Mouse (Mus musculus) T-helper 2 cell (primary cell): ENCODE measurements at regions not wholly inside any gene's neighbourhood (a gene's known extent, or its start where the extent isn't known, plus 50 kb on each side); places are given as distances from the start of the nearest gene placed in this dataset.

Experiments
- in situ Hi-C: fragments of 300-600 bp; cut with MboI, MseI; formaldehyde crosslinking; loops from one replicate; pipeline ENCODE4 v1.15.1; 2025; ENCODE audit warnings: high pct_unique_total_duplicates

DNA sequence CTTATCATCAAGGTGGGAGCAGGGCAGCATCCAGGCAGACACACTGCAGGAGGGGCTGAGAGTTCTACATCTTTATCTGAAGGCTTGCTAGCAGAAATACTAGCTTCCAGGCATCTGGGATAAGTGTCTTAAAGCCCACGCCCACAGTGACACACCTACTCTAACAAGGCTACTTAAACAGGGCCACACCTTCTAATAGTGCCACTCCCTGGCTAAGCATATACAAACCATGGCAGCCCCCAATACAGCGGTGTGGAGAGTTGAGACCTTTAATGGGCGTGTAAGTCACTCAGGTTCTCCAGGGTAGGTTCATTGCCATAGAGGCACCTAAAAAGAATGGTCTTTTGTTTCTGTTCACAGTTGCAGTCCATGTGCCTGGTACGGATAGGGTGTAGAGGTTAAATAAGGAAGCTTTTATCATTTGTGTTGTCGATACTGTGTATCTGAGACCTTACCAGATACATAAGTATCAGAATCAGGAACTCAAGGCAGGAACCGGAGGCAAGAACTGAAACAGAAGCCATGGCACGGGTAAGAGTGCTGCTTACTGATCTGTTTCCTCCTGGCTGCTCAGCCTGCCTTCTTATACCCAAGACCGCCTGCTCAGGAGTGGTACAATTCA lies 69.0 kb upstream of the Atrnl1 start:
- in situ Hi-C loops, result loop anchor here (5.0 kb wide), 1 partner anchor 50 kb away; no protein-coding TSS in a partner anchor

DNA sequence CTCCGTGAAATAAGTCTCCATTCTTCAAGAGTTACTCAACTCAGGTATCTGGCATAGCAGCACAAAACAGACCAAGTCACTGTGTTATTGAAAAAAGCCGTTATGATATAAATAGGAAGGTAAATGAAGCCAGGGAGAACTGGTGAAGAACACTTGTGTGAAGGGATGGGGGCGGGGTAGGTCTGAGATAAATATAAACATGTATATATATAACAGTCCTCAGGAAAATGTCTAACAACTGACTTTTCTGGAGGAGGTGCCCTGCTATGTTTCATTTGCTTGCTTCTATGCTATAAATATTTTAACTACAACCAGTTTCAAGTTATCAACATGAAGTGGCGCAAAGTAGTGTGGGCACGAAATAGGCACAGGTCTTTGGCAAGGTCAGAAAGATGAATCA lies 68.3 kb upstream of the Atrnl1 start:
- in situ Hi-C loops, result loop anchor here (5.0 kb wide), 1 partner anchor 50 kb away; no protein-coding TSS in a partner anchor

DNA sequence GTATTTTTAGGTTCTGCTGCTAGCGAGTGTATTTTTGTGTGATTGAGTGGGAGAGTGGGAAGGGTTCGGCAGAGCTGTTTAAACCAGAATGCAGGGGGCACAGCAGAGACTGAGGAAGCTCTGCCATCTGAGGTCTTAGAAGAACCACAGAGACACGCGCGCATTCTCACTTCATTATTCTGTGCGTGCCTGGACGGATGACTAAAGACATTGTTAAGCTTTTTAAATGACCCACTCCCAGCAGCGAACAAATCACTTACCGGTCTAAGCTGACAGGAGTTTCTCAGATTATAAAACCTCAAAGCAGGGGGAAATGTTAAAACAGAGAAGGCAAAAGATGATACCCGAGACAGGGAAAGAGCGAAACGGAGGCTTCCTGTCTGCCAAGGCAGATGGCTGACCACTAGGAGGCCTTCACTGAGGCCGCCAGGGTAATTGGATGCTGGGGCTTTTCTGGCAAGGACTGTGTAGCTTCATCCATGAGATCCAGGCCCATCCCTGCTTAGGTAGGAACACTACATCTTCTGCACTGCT lies 67.1 kb upstream of the Atrnl1 start:
- in situ Hi-C loops, result loop anchor here (5.0 kb wide), 1 partner anchor 51 kb away; no protein-coding TSS in a partner anchor

DNA sequence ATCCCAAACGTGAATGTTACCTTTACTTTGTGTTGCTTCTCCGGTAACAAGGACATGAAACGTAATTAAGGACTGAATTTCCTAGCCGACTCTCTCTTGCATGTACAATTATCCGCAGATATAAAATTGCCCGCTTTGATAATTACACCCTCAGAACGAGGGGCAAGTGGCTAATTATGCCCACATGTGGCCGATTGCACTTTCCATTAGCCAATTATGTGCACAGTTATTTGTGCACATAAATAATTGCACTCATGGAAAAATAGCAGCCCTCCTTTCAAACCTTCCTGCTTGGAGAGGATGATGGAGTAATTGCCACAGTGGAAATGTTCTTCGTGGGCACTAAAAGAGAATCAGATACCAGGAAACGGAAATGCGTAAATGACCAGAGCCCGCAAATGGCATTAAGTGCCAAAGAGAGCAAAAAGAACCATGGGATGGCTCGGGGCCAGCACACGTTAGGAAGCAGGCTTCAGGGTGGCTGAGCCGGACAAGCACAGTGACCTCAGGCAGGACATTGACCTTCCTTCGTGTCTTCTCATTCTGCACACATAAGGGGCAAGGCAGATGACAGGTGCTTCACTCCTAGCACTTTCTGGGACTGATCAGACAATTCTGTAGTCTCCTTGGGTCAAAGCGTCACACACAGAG lies 66.5 kb upstream of the Atrnl1 start:
- in situ Hi-C loops, result loop anchor here (5.0 kb wide), 1 partner anchor 52 kb away; no protein-coding TSS in a partner anchor

DNA sequence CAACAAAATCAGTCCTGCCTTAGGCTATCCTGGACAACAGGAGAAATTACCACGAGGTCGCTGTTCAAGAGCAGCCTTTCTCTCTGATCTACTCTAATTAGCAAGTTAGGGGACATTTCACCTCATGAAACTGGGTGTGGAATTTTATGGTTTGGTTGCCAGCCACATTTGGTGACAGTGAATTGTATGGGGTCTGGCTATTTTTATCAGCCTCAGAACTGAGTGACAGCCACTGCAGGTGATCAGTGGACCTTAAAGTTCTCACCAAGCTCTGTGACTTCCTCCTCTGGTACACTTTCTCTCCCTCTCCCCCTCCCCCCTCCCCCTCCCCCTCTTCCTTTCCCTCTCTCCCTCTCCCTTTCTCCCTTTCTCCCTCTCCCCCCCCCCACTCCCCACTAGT lies 65.8 kb upstream of the Atrnl1 start:
- in situ Hi-C loops, result no loop called here

DNA sequence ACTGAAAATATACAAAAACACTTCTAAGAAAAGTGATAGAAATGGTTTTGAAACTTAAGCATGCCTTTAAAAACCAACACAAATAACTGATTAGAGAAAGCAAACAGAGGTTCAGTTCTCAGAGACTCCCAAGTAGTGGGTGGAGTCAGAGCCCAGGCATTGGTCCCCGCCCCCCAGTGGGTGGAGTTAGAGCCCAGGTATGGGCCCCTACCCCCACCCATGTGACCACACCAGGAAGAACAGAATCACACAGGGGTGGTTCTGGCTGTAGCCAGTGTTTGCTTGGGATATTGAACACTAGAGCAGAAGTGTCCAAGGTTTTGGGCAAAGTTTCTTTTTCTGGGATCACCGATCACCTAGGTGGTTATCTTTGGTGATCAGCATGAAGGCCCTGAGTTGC lies 64.8 kb upstream of the Atrnl1 start:
- in situ Hi-C loops, result no loop called here

DNA sequence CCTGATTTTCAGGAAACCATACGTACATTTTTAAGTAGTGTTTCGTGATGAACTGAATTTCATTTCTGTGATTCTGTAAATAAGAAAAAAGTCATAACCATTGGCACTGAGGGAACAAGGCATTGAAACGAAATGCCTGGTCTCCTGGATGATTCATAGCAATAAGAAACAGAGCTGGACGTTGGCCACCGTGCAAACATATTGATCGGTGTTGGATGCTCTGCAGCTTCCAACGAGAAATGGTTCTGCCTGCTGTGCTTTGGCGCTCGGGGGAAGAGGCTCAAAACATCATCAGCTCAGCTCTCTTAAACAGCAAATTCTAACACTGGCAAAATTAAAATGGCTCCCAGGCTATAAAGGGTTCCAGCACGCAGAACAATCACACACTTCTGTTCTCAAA lies 64.3 kb upstream of the Atrnl1 start:
- in situ Hi-C loops, result no loop called here

DNA sequence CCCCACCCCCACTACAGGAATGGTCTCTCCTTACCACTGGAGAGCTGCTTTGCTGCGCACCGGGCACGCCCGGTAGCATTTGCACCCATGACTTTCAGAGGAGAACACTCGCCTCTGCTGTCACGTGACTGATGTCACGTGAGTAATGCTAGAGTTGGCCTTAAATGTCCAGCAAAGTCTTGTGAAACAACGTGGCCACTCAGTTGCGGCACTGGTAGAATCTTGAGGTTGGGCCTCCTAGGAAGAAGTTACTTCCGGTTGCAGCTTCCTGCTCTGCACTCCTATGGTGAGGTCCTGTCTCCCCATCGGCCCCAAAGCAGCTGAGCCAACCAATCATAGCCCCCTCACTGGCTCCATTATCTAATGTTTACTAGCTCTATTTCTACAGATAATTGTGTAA lies 62.7 kb upstream of the Atrnl1 start:
- in situ Hi-C loops, result no loop called here

DNA sequence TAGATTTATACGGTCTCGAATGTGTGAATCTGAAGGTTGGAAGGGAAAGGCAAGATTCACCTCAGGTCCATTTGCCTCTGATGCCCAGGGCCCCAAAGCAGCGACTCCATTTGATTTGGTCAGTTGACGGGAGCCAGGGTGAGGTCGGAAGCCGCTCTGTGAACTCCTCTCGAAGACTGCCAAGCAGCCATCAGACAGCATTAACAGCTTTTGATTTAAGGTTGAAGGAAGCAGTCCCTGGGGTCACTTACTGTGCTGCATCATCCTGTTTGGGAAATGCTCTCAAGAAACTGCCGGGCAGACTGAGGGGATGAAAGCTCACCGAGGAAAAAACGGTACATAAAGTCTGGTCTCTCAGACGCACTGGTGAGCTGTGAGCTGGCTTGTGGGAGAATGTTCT lies 62.2 kb upstream of the Atrnl1 start:
- in situ Hi-C loops, result no loop called here

DNA sequence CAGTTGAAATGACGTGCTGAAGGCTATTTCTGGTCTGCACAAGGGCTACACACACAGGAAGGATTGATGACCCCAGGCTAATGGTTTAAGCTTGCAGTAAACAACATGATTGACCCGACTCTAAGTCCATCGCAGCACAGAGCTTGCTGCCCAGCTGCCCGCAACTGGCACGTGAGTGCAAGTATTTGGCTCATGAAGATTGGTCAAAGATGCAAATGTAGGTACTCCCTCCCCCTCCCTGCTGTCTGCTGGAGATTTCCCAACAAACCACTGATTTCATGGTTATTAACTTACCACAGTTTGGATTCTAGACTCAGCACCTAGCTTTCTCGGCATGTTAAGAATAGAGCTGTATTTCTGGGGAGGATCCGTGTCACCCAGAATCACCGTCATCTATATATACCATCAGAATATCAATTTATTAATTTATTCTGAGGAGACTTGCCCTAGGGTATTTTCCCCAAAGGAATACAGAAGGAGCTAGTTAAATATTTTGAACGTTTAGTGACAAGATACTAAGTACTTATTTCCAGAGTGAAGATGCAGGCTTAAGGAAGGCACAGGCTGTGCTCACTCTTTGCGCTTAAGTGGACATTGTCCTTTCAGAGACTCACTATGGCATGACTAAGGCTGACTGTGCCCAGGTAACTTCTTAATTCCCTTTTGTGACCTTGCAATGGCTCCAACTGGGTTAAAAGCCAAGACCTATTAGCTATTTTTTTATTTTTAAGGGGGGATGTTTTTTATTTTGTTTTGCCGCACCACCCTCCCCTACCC lies 57.7 kb upstream of the Atrnl1 start:
- in situ Hi-C loops, result no loop called here

DNA sequence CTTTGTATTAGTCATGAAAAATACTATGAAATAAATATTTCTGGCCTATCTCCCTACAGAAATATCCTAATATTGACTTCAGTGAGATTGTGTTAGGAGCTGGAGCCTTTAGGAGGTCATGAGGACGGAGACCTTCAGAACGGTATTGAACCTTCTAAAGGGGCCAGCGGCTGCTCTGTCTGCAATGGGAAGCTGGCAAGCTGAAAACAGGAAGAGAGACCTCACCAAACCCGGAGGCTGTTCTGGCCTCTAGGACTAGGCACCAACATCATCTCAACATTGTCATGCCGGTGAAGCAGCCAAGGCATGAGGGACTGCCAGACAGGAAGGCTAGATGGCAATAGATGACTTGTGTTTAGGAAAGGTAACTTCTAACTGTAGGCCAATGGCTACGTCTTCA lies 56.7 kb upstream of the Atrnl1 start:
- in situ Hi-C loops, result no loop called here

DNA sequence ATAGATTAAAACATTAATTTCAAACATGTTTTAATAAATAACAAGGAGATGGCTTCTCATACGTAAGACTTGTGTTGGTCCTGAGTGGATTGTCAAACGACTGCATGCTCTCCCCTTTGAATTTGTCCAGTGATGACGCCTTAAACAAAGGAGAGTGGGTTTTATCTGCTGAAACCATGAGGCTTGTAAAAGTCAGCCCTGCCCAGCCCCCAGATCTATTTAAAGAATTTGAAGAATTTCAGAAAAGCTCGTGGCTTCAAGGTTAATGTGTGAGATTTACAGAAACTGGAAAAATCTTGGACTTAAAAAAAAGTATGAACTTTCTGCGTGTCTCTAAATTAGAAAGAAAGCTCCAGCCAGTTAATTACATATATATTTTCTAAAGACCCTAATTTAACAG lies 55.5 kb upstream of the Atrnl1 start:
- in situ Hi-C loops, result no loop called here

DNA sequence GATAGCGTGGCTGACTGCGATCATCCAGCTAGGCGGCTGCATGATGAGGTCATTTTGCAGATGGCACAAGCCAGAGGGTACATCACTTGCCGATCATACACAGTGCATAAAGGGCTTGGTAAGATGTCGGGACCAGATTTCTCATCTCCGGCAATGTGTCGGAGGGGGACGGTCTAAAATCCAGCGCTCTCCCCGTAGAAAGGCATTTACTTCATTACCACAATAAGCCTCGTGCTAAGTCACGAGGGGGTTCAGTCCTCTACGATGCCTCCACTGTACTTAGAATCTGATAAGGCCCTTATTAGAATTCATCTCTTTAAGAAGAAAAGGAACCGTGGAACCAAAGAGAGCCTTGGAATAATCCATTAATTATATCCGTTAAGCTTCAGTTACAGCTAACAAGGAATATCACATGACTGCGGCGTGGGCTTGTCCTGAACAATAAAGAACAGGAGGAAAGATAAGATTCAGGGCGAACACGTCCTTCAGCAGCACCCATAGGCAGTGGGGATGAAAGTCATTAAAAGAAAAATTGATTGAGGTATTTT lies 52.3 kb upstream of the Atrnl1 start:
- in situ Hi-C loops, result no loop called here

DNA sequence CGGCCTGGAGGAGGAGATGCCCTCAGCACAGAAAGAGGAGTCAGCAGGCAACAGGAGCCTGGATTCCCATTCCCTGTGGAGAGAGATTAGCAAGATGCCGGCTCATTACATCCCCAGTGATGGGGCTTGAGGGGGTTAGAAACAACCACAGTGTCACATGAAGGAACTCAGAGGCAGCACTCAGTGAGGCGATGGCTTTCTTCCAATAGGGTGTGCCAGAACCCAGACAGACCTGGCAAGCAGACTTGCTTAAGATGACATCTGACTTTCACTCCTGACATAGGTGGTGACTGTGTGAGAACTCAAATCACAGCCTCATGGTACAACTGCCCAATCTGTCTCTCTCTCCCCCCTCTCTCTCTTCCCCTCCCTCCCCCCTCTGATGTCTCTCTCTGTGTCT lies 50.1 kb upstream of the Atrnl1 start:
- in situ Hi-C loops, result no loop called here
